Mouse (Mus musculus): ENCODE data around the gene Ttll12. TPM values are rescaled to one million over a fixed set of nuclear protein-coding genes. Genes with fewer than 3 reads are reported as not detected.

Gene Ttll12
- total RNA-seq, 2 experiments from 2014 or later, result 4.2 to 4.9 TPM

- peak; percentile 69 for DNase-seq
These were observed 31.6 kb downstream of the Ttll12 start, which contains the start of the genes Tspo and Mcat for GRCm38 (mm10) chr15:83563327-83563856. TSS of gene Tspo (plus strand) at chr15:83563592. TSS of gene Mcat (minus strand) at chr15:83563787.

- peak; percentile 88 for DNase-seq
These were observed 32.2 kb downstream of the Ttll12 start for GRCm38 (mm10) chr15:83562626-83563270.

GRCm38 (mm10) chr15:83560941-83561477 is 33.9 kb downstream of the Ttll12 start:
- no peak for DNase-seq

GRCm38 (mm10) chr15:83555161-83555974 is 39.6 kb downstream of the Ttll12 start:
- DNase-seq, result peak; percentile 80

- DNase-seq, result no peak
These were observed 41.1 kb downstream of the Ttll12 start for GRCm38 (mm10) chr15:83553831-83554230.

- no peak for DNase-seq
These were observed 44.8 kb downstream of the Ttll12 start for GRCm38 (mm10) chr15:83550137-83550536.

GRCm38 (mm10) chr15:83547144-83547543 is 47.8 kb downstream of the Ttll12 start:
- no peak for DNase-seq

- DNase-seq, result no peak
These were observed 48.9 kb downstream of the Ttll12 start for GRCm38 (mm10) chr15:83546029-83546428.

GRCm38 (mm10) chr15:83541647-83542287 is 53.2 kb downstream of the Ttll12 start:
- no peak for DNase-seq

GRCm38 (mm10) chr15:83539905-83540304 is 55.1 kb downstream of the Ttll12 start:
- peak; percentile 67 for DNase-seq

GRCm38 (mm10) chr15:83538855-83539254 is 56.1 kb downstream of the Ttll12 start:
- DNase-seq, result no peak

- no peak for DNase-seq
These were observed 59.1 kb downstream of the Ttll12 start for GRCm38 (mm10) chr15:83535890-83536231.

GRCm38 (mm10) chr15:83534960-83535889 is 59.7 kb downstream of the Ttll12 start:
- DNase-seq, result no peak

GRCm38 (mm10) chr15:83532606-83533005 is 62.4 kb downstream of the Ttll12 start:
- DNase-seq, result no peak

- no peak for DNase-seq
These were observed 62.9 kb downstream of the Ttll12 start for GRCm38 (mm10) chr15:83531961-83532469.

- no peak for DNase-seq
These were observed 64.3 kb downstream of the Ttll12 start for GRCm38 (mm10) chr15:83530688-83531087.

GRCm38 (mm10) chr15:83530233-83530632 is 64.7 kb downstream of the Ttll12 start:
- DNase-seq, result no peak

GRCm38 (mm10) chr15:83529765-83530164 is 65.2 kb downstream of the Ttll12 start:
- DNase-seq, result no peak

- DNase-seq, result no peak
These were observed 66.1 kb downstream of the Ttll12 start for GRCm38 (mm10) chr15:83528892-83529291.

GRCm38 (mm10) chr15:83527747-83528146 is 67.2 kb downstream of the Ttll12 start:
- no peak for DNase-seq

GRCm38 (mm10) chr15:83527092-83527437 is 67.9 kb downstream of the Ttll12 start:
- no peak for DNase-seq
